Mouse (Mus musculus) kidney, embryonic 14.5 days (tissue): ENCODE data around the gene Nisch. TPM values are rescaled to one million over a fixed set of nuclear protein-coding genes. Genes with fewer than 3 reads are reported as not detected.

ENCODE experiments used
- ATAC-seq: fragments of 200-750 bp; cut with Nextera tagmentation; 2 replicates; pipeline ENCODE4 v1.8.0; 2017; ENCODE audit warnings: moderate number of reproducible peaks, mild to moderate bottlenecking, moderate TSS enrichment, moderate library complexity; ENCODE audit not compliant: low FRiP score, low TSS enrichment
- H3K27ac ChIP-seq: fragments of 300-500 bp; sonication (generic); 2 replicates; pipeline ENCODE4 v1.5.1; 2014; ENCODE audit warnings: low read depth, mild to moderate bottlenecking, low read length, moderate library complexity, mixed read lengths
- H3K27me3 ChIP-seq: fragments of 300-500 bp; sonication (generic); 2 replicates; pipeline ENCODE4 v1.6.1; 2014; ENCODE audit warnings: mild to moderate bottlenecking, low read length; ENCODE audit not compliant: control insufficient read depth, insufficient read depth
- H3K36me3 ChIP-seq: fragments of 300-500 bp; sonication (generic); 2 replicates; pipeline ENCODE4 v1.6.1; 2014; ENCODE audit warnings: low read length, mixed read lengths; ENCODE audit not compliant: control insufficient read depth, insufficient read depth
- H3K4me1 ChIP-seq: fragments of 300-500 bp; sonication (generic); 2 replicates; pipeline ENCODE4 v1.6.1; 2014; ENCODE audit warnings: low read length, mixed read lengths; ENCODE audit not compliant: control insufficient read depth, insufficient read depth
- H3K4me2 ChIP-seq: fragments of 300-500 bp; sonication (generic); replicated peaks from 2 replicates; pipeline ENCODE4 v1.6.1; 2014; ENCODE audit warnings: low read depth, mild to moderate bottlenecking, low read length
- H3K4me3 ChIP-seq: fragments of 300-500 bp; sonication (generic); 2 replicates; pipeline ENCODE4 v1.5.1; 2014; ENCODE audit warnings: mild to moderate bottlenecking, low read length
- H3K9ac ChIP-seq: fragments of 300-500 bp; sonication (generic); 2 replicates; pipeline ENCODE4 v1.6.1; 2014; ENCODE audit warnings: low read depth, mild to moderate bottlenecking, low read length, moderate library complexity
- H3K9me3 ChIP-seq: fragments of 300-500 bp; sonication (generic); 2 replicates; pipeline ENCODE4 v1.6.1; 2016; ENCODE audit warnings: low read length; ENCODE audit not compliant: control insufficient read depth
- WGBS: fragments of 180-500 bp; shearing (Covaris S2); extraction: QIAGEN DNeasy Blood & Tissue Kit; methylation state at CpG from one replicate; pipeline ENCODE4 v1.1.7; 2014; 5-methylcytosine and 5-hydroxymethylcytosine counted together
- polyA plus RNA-seq: library from polyadenylated mRNA; unstranded; fragments of >200 nt; fragmentation: Nextera tagmentation; extraction: Ambion mirVana; gene quantifications from 2 replicates; pipeline ENCODE4 v1.2.1, GENCODE M21; 2014

Nisch gene
- polyA plus RNA-seq, 1 experiment from 2014 or later = 375 TPM

GRCm38 (mm10) chr14:31186656-31187055, 30.1 kb downstream of the Nisch start:
- WGBS = 81% methylated on average over 4 of the region's 4 CpGs
- H3K4me1 ChIP-seq = no peaks in the 10 kb centered on the region
- peaks cover 100% of the 10 kb centered on the region for H3K36me3 ChIP-seq
- no peak overlapping the region for H3K27ac ChIP-seq
- ATAC-seq = no peak
- H3K9ac ChIP-seq = no peak overlapping the region
- H3K9me3 ChIP-seq = no peaks in the 10 kb centered on the region
- no peak overlapping the region for H3K4me3 ChIP-seq
- no peak overlapping the region for H3K4me2 ChIP-seq
- no peaks in the 10 kb centered on the region for H3K27me3 ChIP-seq

GRCm38 (mm10) chr14:31184195-31184594, 32.6 kb downstream of the Nisch start:
- no peak overlapping the region for H3K9ac ChIP-seq
- no peak overlapping the region for H3K27ac ChIP-seq
- H3K4me3 ChIP-seq = no peak overlapping the region
- H3K27me3 ChIP-seq = no peaks in the 10 kb centered on the region
- ATAC-seq = no peak
- no peaks in the 10 kb centered on the region for H3K9me3 ChIP-seq
- H3K4me1 ChIP-seq = no peaks in the 10 kb centered on the region
- WGBS = 92% methylated on average over 12 of the region's 12 CpGs
- H3K36me3 ChIP-seq = peaks cover 100% of the 10 kb centered on the region
- H3K4me2 ChIP-seq = no peak overlapping the region

DNA sequence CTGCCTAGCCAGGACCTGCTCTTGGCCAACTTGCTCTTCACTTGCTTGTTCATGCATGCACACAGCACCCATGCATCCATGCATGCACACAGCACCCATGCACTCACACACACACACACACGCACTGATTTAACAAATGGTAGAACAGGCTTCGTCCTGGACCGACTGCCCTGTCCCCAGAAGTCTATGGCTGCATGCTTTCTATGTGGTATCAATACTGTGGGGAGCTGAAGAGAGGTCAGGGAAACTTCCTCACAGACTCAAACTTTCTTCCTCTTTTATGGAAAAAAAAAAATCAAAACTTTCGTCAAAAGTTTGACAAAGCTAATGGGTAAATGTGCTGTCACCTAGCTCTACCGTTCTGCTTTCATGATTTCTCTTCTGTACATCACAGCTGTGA, 33.2 kb downstream of the Nisch start:
- Histone ChIP-seq H3K4me1 (no peaks in the 10 kb centered on the region), H3K9me3 (no peaks in the 10 kb centered on the region), H3K9ac (no peak overlapping the region), H3K4me2 (no peak overlapping the region), H3K36me3 (peaks cover 100% of the 10 kb centered on the region), H3K27ac (0 out of 2 replicates have a peak overlapping the region, but pooled peaks have one; percentile 30), H3K4me3 (no peak overlapping the region), H3K27me3 (no peaks in the 10 kb centered on the region)
- ATAC-seq = no peak
- WGBS = 77% methylated on average over 5 of the region's 5 CpGs

DNA sequence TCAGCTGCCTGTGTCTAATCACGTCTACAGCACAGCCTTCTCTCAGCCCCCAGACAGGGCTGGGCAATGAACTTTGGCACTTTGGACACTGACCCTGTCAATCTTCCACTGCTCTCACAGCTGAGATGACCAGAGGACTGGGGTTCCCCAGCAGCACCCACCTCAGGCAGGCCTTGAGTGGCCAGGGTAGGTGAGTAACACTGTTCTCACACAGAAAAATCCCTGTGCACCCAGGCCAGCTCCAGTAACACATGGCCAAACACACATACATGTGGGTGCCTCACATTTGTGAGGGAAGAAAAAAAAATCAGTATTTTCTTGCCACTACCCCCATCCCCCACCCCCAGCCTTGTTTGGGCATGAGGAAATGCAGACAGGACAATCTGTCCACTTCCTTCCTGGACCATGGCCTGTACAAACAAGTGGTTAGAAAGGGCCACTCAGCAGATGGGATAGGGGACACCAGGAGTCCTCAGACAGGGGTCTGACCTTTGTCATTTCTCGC, 33.9 kb downstream of the Nisch start:
- Histone ChIP-seq H3K27me3 (no peaks in the 10 kb centered on the region), H3K27ac (no peak overlapping the region), H3K9me3 (no peaks in the 10 kb centered on the region), H3K36me3 (peaks cover 99% of the 10 kb centered on the region), H3K4me1 (no peaks in the 10 kb centered on the region), H3K9ac (no peak overlapping the region), H3K4me3 (no peak overlapping the region), H3K4me2 (no peak overlapping the region)
- 71% methylated on average over 2 of the region's 2 CpGs for WGBS
- peak; percentile 51; the same call in 1 of the 2 replicates for ATAC-seq

DNA sequence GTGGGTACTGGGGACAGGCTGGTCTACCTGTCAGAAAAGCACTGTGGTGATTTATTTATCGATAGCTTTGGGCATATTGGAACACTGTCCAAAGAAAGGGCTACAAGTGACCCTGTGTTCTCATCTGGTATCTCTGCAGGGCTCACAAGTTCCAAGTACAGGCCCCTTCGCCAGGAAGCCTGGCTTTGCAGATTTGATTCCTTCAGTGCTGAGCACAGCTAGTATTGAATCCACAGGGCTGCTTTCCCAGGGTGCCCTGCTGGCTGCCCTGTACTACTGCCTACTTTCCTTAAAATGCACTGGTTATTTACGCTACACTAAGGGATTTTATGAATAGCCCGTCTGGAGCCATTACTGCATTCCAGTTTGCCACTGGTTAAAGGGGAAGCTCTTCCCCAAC, 35.2 kb downstream of the Nisch start:
- no peak overlapping the region for H3K4me2 ChIP-seq
- H3K9ac ChIP-seq = no peak overlapping the region
- ATAC-seq = no peak
- H3K27ac ChIP-seq = no peak overlapping the region
- H3K4me3 ChIP-seq = no peak overlapping the region
- peaks cover 99% of the 10 kb centered on the region for H3K36me3 ChIP-seq
- H3K4me1 ChIP-seq = no peaks in the 10 kb centered on the region
- WGBS = 77% methylated on average over 4 of the region's 4 CpGs
- H3K27me3 ChIP-seq = no peaks in the 10 kb centered on the region
- no peaks in the 10 kb centered on the region for H3K9me3 ChIP-seq

- WGBS = 92% methylated on average over 12 of the region's 12 CpGs
- Histone ChIP-seq H3K9me3 (no peaks in the 10 kb centered on the region), H3K9ac (no peak overlapping the region), H3K4me1 (no peaks in the 10 kb centered on the region), H3K36me3 (peaks cover 99% of the 10 kb centered on the region), H3K27me3 (no peaks in the 10 kb centered on the region), H3K4me3 (no peak overlapping the region), H3K4me2 (no peak overlapping the region), H3K27ac (no peak overlapping the region)
- ATAC-seq = no peak
These were observed 36.9 kb downstream of the Nisch start for GRCm38 (mm10) chr14:31179677-31180365.

DNA sequence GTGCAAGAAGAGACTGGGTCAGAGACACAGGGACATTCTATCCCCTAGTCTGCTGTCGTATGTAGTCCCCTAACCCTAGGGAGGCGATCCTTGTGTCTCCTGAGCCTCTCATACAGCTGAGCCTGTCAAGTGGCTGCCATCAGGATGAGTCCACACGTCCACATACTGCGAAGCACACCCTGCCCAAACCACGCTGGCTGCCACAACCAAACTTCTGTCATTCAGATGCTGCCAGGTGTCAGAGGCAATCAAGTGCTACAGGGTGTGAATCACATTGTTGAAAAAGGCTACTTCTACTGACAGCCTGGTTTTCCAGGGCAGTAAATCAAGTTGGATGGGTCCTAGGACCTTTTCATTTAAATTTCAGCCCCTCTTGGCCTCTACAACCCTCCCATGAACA, 39.0 kb downstream of the Nisch start:
- Histone ChIP-seq H3K4me3 (no peak overlapping the region), H3K27ac (no peak overlapping the region), H3K9ac (no peak overlapping the region), H3K9me3 (no peaks in the 10 kb centered on the region), H3K27me3 (no peaks in the 10 kb centered on the region), H3K36me3 (peaks cover 99% of the 10 kb centered on the region), H3K4me2 (no peak overlapping the region), H3K4me1 (no peaks in the 10 kb centered on the region)
- no peak for ATAC-seq
- WGBS = 82% methylated on average over 5 of the region's 5 CpGs

GRCm38 (mm10) chr14:31177287-31177686, 39.5 kb downstream of the Nisch start:
- ATAC-seq = no peak
- Histone ChIP-seq H3K4me3 (no peak overlapping the region), H3K27ac (no peak overlapping the region), H3K9me3 (no peaks in the 10 kb centered on the region), H3K36me3 (peaks cover 99% of the 10 kb centered on the region), H3K4me2 (no peak overlapping the region), H3K27me3 (no peaks in the 10 kb centered on the region), H3K4me1 (no peaks in the 10 kb centered on the region), H3K9ac (no peak overlapping the region)
- WGBS = 88% methylated on average over 16 of the region's 16 CpGs

DNA sequence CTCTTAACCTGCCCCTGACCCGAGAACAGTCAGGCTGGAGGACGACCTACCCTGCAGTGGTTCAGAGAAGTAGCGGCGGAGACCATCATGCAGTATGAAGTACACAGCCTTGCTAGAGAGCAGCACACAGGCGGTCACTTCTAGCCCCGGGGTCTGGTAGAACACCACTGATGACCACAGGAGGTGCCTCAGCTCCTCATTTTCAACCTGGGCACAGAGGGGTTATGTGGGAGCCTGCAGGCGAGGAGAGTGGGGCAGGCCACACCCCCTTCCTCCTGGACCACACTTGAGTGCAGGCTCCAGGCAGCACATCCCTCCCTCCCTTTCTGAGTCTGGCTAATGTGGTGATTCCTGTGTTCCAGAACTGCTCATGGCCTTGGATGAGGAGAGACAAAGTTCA, 43.2 kb downstream of the Nisch start:
- Histone ChIP-seq H3K4me1 (0 out of 2 replicates have a peak, but pooled peaks cover 4% of the 10 kb centered on the region), H3K27ac (no peak overlapping the region), H3K4me2 (no peak overlapping the region), H3K36me3 (peaks cover 86% of the 10 kb centered on the region), H3K9ac (no peak overlapping the region), H3K27me3 (no peaks in the 10 kb centered on the region), H3K9me3 (no peaks in the 10 kb centered on the region), H3K4me3 (no peak overlapping the region)
- 90% methylated on average over 7 of the region's 7 CpGs for WGBS
- no peak for ATAC-seq
